Mouse (Mus musculus): Measurements from ENCODE around the gene Lexm. TPM values are rescaled to one million over a fixed set of nuclear protein-coding genes. Genes with fewer than 3 reads are reported as not detected.

Lexm gene
- polyA plus RNA-seq, 1 experiment: not detected

DNA sequence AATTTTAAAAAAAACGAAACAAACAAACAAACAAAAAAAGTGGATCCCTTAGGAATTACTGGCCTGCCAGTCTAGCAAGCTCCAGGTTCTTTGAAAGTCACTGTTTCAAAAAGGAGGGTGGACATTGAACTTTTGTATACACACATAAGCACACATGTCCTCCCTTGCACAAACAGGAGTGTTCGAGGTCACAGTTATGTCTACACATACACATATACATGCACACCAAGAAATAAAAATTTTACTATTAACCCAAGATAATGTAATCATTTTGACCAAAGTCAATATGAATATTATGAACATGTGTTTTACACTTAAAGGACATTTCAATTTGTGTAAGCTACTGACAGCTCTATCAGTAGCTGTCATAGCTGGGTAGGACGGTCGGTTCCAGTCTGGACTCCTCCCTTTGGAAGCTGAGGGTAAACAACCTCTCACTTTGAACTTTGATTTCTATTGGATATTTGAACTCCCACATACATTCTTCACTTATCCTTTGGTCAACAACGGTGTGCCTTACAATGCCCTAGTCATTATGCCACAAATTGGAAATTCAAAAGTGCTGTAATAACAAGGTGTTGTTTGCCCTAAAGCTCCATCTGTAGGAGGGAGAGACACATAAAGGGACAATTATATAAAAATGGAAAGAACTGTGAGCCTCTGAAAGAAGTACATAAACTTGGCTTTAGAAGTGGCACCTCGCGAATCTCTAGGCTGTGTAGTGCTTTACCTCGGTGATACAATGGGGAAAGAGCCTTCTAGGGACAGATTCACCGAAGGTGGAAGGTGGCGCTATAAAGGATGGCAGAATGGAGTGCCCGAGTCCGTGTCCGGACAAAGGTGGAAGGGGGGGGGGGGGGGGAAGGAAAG, 57.5 kb downstream of the Lexm start:
- Histone ChIP-seq H3K4me3 (ENCODE audit: control insufficient read depth, insufficient read depth, low read length) (no peak overlapping the region), H3K27ac (ENCODE audit: control insufficient read depth, insufficient read depth, low read length) (no peak overlapping the region), H3K36me3 (ENCODE audit: control insufficient read depth, insufficient read depth, low read length) (no peaks in the 10 kb centered on the region; the same call in 1 of the 2 replicates), H3K4me1 (replicated peaks; ENCODE audit: control insufficient read depth, insufficient read depth, low read length) (peaks cover 26% of the 10 kb centered on the region), H3K27me3 (ENCODE audit: control insufficient read depth, insufficient read depth, low read length) (no peaks in the 10 kb centered on the region)
- 54% methylated on average over 13 of the region's 13 CpGs for WGBS
- no peak for DNase-seq
- TF ChIP-seq POLR2A (IDR thresholded peaks at IDR 0.05; ENCODE audit: control insufficient read depth, extremely low read depth, insufficient read depth, low read length, poor library complexity) (no peak), CTCF (IDR thresholded peaks at IDR 0.05; ENCODE audit: borderline replicate concordance, control insufficient read depth, extremely low read depth, insufficient read depth, low read length, poor library complexity) (no peak)

DNA sequence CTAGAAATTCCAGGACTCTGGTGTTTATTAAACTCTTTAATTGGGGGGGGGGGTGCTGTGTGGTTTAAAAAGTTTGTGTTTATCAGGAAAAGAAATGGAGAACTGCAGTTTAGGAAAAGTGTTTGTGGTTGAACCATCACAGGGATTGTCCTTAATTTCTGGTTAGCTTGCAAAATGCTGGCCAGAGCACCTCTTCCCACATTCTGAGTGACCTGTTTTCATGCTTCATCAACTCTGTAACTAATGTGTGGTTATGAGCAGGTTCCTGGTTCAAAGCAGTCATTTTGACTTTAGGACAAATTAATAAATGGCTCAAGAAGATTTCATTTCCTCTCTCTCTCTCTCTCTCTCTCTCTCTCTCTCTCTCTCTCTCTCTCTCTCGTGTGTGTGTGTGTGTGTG, 59.1 kb downstream of the Lexm start:
- no peak for DNase-seq
- no peak overlapping the region for H3K27ac ChIP-seq (ENCODE audit: control insufficient read depth, insufficient read depth, low read length)
- H3K4me1 ChIP-seq (replicated peaks; ENCODE audit: control insufficient read depth, insufficient read depth, low read length): peaks cover 18% of the 10 kb centered on the region
- H3K36me3 ChIP-seq (ENCODE audit: control insufficient read depth, insufficient read depth, low read length): no peaks in the 10 kb centered on the region
- no CpG with 5 or more reads among the region's 1 CpGs for WGBS
- H3K4me3 ChIP-seq (ENCODE audit: control insufficient read depth, insufficient read depth, low read length): no peak overlapping the region
- no peaks in the 10 kb centered on the region for H3K27me3 ChIP-seq (ENCODE audit: control insufficient read depth, insufficient read depth, low read length)
- no peak for TF ChIP-seq CTCF (IDR thresholded peaks at IDR 0.05; ENCODE audit: borderline replicate concordance, control insufficient read depth, extremely low read depth, insufficient read depth, low read length, poor library complexity)
- TF ChIP-seq POLR2A (IDR thresholded peaks at IDR 0.05; ENCODE audit: control insufficient read depth, extremely low read depth, insufficient read depth, low read length, poor library complexity): no peak

DNA sequence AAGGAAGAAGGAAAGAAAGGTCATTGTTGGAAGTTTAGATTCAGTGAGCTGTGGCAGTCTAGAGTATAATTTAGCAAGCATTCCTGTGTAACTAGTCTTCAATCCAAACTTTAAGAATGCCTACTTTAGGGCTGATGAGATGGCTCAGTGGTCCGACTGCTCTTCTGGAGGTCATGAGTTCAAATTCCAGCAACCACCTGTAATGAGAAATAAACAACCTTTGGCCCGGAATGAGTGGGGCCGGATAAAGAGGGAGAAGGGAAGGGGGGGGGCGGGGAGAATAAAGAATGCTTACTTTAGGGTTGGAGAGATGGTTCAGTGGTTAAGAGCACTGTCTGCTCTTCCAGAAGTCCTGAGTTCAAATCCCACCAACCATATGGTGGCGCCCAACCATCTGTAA, 59.8 kb downstream of the Lexm start:
- H3K4me1 ChIP-seq (replicated peaks; ENCODE audit: control insufficient read depth, insufficient read depth, low read length): peaks cover 11% of the 10 kb centered on the region
- no peak for TF ChIP-seq CTCF (IDR thresholded peaks at IDR 0.05; ENCODE audit: borderline replicate concordance, control insufficient read depth, extremely low read depth, insufficient read depth, low read length, poor library complexity)
- TF ChIP-seq POLR2A (IDR thresholded peaks at IDR 0.05; ENCODE audit: control insufficient read depth, extremely low read depth, insufficient read depth, low read length, poor library complexity): no peak
- no peaks in the 10 kb centered on the region for H3K36me3 ChIP-seq (ENCODE audit: control insufficient read depth, insufficient read depth, low read length)
- no peak overlapping the region for H3K27ac ChIP-seq (ENCODE audit: control insufficient read depth, insufficient read depth, low read length)
- no peaks in the 10 kb centered on the region for H3K27me3 ChIP-seq (ENCODE audit: control insufficient read depth, insufficient read depth, low read length)
- DNase-seq: no peak
- 96% methylated on average over 5 of the region's 5 CpGs for WGBS
- no peak overlapping the region for H3K4me3 ChIP-seq (ENCODE audit: control insufficient read depth, insufficient read depth, low read length)

DNA sequence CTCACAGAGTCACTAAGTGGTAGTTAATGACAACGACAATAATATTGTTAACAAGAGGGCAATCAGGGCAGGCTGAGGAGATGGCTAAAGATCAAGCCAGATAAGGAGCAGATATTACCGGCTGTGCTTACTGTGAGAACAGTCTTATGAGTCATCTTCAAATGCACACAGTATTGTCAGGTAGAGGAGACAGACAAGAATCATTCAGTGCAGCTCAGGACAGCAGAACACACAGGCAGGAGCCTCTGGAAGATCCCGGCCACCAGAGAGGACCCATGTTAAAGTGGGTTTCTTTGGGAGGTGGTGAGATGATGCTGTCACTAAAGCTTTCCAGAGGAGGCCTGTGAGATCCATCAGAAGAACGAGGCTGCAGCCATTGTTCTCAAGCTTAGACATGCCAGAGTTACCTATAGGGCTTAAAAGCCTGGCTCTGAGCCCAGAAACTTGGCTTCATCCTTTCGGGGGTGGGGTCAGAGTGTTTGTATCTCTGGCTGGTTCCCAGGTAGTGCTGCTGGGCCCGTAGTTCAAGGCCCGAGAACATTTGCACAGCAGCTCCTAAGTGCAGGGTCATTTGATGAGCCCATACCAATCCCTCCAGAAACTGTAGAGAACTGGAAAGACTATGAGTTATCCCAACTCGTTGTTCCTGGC, 66.4 kb downstream of the Lexm start:
- DNase-seq: no peak
- TF ChIP-seq CTCF (IDR thresholded peaks at IDR 0.05; ENCODE audit: borderline replicate concordance, control insufficient read depth, extremely low read depth, insufficient read depth, low read length, poor library complexity): no peak
- TF ChIP-seq POLR2A (IDR thresholded peaks at IDR 0.05; ENCODE audit: control insufficient read depth, extremely low read depth, insufficient read depth, low read length, poor library complexity): no peak
- H3K27me3 ChIP-seq (ENCODE audit: control insufficient read depth, insufficient read depth, low read length): no peaks in the 10 kb centered on the region
- H3K27ac ChIP-seq (ENCODE audit: control insufficient read depth, insufficient read depth, low read length): no peak overlapping the region
- H3K4me1 ChIP-seq (replicated peaks; ENCODE audit: control insufficient read depth, insufficient read depth, low read length): no peaks in the 10 kb centered on the region
- H3K4me3 ChIP-seq (ENCODE audit: control insufficient read depth, insufficient read depth, low read length): no peak overlapping the region
- WGBS: 85% methylated on average over 8 of the region's 8 CpGs
- no peaks in the 10 kb centered on the region for H3K36me3 ChIP-seq (ENCODE audit: control insufficient read depth, insufficient read depth, low read length)

DNA sequence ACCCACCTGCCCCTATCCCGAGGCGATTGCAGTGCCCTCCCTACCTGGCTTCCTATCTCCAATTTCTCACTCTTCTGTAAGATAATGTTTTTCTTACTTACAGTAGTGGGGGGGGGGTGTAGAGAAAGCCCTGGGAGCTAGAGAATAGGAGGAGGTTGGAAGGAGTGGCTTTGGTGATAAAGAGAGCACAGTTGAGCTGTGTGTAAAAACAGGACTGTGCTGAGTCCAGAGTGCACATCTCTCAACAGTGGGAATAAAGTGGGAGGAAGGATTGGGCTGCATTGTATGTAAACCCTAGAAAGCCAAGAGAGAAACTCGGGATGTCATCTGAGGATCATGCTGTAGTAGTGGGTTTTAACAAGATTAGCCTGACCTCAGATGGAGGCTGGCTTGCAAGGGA, 68.9 kb downstream of the Lexm start:
- no peak overlapping the region for H3K27ac ChIP-seq (ENCODE audit: control insufficient read depth, insufficient read depth, low read length)
- H3K4me3 ChIP-seq (ENCODE audit: control insufficient read depth, insufficient read depth, low read length): no peak overlapping the region
- H3K36me3 ChIP-seq (ENCODE audit: control insufficient read depth, insufficient read depth, low read length): no peaks in the 10 kb centered on the region
- TF ChIP-seq CTCF (IDR thresholded peaks at IDR 0.05; ENCODE audit: borderline replicate concordance, control insufficient read depth, extremely low read depth, insufficient read depth, low read length, poor library complexity) (no peak), POLR2A (IDR thresholded peaks at IDR 0.05; ENCODE audit: control insufficient read depth, extremely low read depth, insufficient read depth, low read length, poor library complexity) (no peak)
- WGBS: 93% methylated on average over 3 of the region's 3 CpGs
- H3K27me3 ChIP-seq (ENCODE audit: control insufficient read depth, insufficient read depth, low read length): no peaks in the 10 kb centered on the region
- no peaks in the 10 kb centered on the region for H3K4me1 ChIP-seq (replicated peaks; ENCODE audit: control insufficient read depth, insufficient read depth, low read length)
- no peak for DNase-seq

DNA sequence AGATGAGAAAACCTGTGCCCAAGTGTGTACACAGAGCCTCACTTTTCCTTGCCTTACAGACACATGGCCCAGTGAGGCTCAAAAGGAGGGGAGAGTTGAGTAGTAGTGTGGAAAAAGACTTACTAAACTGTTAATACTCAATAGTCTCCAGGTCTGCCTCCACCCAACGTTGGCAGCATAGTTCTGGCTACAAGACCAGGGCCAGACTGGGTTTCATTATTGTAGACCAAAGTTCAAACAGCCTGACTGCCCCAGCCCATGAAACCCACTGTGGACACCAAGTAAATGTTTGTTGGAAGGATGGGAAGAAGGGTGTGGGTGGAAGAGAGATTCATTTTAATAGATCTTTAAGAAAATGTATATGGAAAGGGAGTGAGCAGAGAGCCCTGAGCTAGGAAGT, 70.1 kb downstream of the Lexm start:
- Histone ChIP-seq H3K27ac (ENCODE audit: control insufficient read depth, insufficient read depth, low read length) (no peak overlapping the region), H3K4me3 (ENCODE audit: control insufficient read depth, insufficient read depth, low read length) (no peak overlapping the region), H3K4me1 (replicated peaks; ENCODE audit: control insufficient read depth, insufficient read depth, low read length) (no peaks in the 10 kb centered on the region), H3K27me3 (ENCODE audit: control insufficient read depth, insufficient read depth, low read length) (no peaks in the 10 kb centered on the region), H3K36me3 (ENCODE audit: control insufficient read depth, insufficient read depth, low read length) (no peaks in the 10 kb centered on the region)
- DNase-seq: no peak
- WGBS: 89% methylated on average over 1 of the region's 1 CpGs
- no peak for TF ChIP-seq POLR2A (IDR thresholded peaks at IDR 0.05; ENCODE audit: control insufficient read depth, extremely low read depth, insufficient read depth, low read length, poor library complexity)
- no peak for TF ChIP-seq CTCF (IDR thresholded peaks at IDR 0.05; ENCODE audit: borderline replicate concordance, control insufficient read depth, extremely low read depth, insufficient read depth, low read length, poor library complexity)
